Mouse (Mus musculus) layer of hippocampus, adult 9-10 months (tissue): ENCODE measurements around the gene Cc2d2a.

Source experiments
- DNase-seq: peaks from one replicate; pipeline ENCODE4 v3.0.0; 2022; ENCODE audit warnings: low spot score

Gene Cc2d2a

DNA sequence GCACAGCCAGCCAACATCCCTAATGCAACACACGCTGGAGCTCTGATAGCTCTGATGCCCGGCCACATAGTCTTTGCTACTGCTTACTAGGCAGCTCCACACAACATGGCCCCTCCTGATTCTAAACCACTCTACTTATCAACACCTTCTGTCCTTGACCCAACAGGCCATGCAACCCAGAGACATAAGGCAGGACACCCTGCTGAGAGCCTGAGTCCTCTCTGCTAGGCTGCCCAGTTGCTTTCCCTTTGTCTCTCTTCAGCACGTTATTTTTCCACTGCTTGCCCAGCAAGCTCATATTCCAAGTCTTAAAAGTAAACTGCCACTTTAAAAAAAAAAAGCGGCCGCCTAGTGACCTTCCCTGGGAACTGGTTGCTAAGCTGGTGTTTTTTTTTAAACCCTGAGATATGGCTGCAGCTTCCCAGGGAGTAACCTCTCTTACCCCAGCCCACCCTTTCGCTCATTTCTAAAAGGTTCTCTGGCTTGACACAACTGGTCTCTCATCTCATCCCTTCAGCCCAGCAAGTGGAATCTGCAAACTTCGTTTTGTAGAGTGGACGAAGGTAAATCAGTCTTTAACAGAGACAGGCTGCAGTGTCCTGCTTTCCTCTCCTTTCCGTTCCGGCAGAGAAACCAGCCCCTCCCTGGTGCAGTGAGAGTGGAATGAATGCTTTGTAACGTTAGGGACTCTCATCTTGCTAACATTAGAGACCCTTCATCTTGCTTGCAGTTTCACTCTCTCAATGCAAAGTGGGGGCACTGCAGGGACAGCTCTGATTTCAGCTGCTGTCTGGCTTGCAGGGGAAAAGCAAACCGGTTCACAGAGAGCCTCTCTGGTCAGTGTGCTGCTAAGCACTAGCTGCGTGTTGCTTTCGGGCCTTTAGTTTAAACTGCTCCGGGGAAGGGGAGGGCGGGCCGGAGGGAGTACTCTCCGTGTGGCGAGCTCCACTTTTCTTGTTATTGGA, at the start of gene Cc2d2a:
Gene Cc2d2a (plus strand): TSS at position 350 of the 965 bp plus-strand sequence.
- DNase-seq: no peak

DNA sequence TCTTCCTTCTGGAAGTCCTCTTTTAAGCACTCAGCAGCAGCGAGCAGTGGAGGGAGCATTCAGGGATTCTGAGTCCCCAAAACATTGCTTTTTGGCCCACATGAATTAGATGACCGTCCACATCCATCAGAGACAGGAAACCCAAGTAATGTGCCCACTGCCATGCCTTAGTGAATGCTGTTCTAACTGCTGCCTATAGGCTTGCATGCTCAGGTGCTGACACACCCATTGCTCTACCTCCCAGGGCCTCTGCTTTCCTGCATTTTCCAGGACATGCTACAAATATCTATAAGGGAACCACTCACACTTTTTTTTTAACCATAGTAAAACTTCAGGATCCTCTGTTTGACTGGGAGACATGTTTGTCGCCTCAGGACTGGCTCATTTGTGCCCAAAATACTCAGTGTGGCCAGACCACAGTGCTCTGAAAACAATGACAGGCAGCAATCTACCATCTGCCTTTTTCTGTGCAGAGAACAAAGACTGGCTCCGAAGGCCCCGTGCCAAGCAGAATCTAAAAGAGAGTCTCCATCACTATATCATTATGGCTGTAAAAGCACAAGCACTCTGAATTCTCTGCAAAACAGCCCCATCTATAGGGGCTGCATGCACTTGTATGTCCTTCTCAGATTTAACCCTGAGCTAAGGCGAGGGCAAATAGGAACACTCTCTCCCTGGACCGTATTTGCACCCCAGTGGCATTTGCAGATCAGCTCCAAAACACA, 40.4 kb upstream of the Cc2d2a start:
- no peak for DNase-seq

DNA sequence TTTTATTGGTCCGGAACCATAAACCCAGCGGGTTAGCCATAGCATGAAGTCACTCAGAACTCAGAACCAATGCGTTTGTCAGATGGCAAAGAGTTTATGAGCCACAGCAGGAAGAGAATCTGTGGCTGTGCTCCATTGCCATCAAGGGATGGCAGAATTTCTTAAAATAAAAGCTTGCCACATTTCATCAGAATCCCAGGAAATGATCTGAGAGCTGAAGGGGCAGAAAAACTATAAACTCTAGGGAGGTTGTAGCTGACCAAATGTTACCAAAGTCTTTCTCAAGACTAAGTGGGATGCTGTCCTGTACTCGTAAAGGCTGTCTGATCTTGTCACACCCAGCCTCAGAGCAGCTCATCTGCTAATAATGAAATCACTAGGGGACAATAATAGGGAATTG, 36.7 kb upstream of the Cc2d2a start:
- no peak for DNase-seq

DNA sequence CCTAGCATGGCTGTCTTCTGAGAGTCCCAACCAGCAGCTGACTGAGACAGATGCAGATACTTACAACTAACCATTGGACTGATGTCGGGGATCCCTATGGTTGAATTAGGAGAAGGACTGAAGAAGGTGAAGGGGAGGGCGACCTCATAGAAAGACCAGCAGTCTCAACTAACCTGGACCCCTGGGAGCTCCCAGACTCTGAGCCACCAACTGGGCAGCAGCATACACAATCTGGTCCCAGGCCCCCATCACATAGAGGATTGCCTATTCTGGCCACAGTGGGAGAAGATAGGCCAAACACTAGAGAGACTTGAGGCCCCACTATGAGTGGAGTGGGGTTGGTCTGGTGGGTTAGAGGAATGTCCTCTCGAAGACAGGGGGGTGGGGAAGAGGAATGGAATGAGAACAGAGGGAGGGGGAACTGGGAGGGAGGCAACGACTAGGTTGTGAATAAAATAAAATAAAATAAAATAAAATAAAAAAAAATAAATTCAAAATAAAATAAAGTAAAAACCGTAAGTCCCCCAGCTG, 28.0 kb upstream of the Cc2d2a start:
- DNase-seq: no peak

DNA sequence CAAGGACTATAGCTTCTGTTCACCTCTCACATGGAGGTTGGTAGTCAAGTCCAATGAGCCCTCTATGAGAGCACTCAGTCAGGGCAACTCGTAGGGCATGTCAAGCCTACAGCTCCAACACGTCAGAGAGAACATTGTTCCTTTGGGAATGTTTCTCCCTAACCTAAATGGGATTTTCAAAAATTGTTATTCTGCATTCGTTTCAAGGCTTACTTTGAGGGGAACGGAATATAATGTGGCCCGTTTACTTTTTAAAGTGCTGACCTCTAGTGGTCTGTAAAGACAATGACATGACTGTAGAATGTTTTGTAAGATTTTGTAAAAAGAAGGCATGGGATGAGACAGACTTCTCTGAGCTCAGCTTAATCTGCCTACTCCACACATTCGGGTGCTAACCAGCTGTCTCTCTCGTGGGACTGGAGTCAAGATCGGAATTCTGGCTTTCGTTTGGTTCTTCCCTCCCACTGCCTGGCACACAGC, 27.5 kb upstream of the Cc2d2a start:
- peak; percentile 43 for DNase-seq

DNA sequence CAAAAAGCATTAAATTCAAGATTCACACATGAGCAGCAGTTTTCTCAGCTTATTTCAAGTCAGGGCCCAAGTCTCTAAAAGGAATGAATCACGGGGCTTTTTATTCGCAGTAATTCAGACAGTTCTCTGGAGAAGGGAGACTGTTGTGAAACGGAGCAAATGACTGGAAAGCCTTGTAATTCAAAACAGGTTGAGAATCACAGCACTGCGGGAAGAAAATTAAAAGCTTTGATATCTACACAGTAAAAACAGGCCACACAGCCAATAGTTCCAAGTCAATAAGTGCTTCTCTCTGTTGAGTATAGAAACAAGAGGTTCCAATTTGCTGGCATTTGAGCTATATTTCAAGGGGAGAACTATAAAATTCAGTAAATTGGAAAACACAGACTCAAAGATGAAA, 17.1 kb upstream of the Cc2d2a start:
- no peak for DNase-seq

DNA sequence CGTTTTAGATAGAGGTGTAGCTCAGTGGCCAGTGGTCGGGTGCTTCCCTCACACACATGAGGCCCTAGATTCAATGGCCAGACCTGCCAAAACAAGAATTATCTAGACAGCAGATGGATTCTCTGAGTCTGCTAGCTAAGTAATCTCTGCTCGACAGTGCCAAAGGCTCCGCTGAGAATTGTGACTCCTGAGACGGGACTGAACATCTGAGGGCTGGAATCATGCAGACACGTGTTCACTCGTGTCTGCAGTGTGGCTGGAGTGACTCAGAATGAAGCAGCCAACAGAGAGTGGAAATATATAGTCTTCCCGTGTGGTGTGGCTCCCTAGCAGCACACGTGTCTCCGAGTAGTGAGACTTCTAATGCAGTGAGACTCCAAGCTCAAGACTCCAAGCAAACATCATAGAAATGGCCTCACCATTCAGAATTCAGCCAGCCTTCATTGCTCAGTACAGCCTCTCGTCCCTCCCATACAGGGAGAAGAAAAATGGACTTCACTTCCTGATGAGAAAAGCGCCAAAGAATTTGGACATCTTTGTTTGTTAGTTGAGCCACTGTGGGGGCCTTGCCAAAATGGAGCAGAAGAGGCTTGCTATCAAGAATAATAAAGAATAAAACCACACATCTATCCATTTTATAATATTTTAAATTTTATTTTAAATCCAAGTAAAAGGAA, 14.9 kb upstream of the Cc2d2a start:
- DNase-seq: no peak

DNA sequence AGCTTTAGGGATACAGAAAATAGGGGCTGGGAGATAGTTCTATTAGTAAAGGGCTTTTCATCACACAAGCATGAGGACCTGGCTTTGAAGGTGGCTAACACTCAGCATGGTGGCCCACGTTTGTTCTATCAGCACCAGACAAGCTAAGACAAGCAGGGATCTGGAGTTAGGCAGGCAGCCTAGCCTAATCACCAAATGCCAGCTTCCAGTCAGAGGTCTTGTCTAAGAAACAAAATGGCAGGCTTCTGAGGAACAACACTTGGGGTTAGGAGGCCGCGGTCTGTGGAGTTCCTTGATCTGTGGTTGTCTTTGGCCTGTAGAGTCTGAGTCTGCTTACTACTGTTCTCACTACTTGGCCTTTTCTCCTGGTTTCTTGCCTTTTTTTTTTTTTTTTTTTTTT, 648 bp upstream of the Cc2d2a start:
- no peak for DNase-seq

DNA sequence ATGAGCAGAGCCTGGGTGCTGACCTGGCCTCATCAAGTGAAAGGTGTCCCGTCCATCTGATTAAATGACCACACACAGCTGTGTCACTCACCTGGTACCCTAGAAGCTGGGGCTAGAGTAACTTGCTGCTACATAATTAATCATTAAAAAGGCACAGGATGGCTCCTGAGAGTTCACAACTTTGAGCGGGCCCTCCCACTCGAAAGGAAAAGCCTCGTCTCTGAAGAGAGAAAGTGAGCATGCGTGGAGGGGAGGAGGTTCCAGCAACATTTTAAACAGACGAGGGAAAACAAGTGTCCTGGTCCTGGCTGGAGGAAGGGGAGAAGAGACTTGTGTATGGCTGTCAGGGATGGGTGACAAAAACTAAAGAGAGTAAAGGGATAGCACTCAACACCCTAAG, 1.4 kb downstream of the Cc2d2a start:
- no peak for DNase-seq

DNA sequence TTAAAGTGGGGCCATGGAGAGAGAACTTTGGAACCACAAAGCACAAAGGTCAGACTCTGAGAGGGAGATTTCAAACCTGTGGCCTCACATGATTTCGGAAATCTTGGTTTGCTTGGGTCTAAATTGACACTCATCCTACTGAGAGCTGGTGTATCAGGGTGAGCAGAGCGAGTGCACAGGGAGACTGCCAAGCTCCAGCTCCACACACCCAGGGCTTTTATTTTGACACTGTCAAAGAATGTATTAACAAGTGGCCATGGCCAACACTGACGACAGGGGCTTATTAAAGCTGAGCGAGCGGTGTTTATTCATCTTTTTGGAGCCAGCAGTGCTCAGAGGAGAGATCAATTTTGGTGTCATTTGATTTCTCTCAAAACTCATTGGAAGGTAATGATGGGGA, 3.0 kb downstream of the Cc2d2a start:
- DNase-seq: no peak

DNA sequence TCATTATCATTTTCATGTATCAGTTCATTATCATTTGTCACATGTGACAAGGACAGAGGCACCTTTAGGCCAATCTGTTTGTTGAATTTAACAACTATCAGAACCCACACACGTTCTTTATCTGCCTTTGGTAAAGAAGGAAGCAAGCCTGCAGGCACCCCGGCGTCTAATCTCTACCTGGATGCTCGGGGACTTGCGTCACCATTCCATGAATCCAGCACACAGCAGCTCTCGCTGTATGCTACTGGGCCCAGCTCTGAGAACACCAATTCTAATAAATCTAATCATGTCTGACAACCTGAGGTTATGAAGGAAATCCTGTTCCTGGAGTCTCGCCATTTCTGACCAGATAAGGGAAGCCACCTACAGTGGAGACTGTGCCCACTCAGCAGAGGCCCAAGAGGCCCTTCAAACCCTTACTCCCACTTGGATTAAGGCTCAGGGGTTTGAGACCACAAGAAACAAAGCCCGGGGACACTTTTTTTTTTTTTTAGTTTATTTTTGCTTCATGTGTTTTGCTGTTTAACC, 7.0 kb downstream of the Cc2d2a start:
- DNase-seq: no peak

DNA sequence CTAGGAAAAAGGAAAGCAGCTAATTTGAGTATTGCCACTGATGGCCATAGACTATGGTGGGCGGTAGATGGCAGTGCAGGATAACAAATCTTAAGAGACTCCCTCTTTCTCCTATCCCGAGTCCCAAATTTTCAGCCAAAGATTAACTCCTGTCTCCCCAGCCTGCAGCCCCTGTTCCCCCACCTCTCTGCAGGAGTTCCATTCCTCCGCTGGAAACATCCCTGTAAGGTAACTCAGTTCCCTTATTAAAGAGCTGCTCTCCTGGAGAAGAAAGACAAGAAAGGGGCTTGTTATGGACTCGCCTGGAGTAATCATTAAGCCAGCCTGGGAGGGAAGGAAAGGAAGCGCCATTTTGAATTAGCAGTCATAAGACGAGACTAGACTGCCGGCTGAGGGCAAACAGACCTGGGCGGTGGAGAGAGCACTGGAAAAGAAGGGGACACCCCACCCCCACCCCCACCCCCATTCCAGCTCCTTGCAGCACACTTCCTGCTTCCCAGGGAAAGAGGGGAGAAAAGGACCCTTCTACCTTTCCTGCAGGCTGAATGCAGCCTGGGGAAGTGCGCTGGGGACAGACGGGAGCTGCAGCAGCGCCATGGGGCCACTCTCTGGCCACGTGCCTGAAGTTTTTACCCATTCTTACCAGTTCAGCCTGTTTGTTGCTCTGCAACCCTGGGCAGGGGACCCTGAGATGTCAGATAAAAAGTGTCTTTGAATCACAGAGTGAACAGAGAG, 10.2 kb downstream of the Cc2d2a start:
- peak; percentile 79 for DNase-seq

DNA sequence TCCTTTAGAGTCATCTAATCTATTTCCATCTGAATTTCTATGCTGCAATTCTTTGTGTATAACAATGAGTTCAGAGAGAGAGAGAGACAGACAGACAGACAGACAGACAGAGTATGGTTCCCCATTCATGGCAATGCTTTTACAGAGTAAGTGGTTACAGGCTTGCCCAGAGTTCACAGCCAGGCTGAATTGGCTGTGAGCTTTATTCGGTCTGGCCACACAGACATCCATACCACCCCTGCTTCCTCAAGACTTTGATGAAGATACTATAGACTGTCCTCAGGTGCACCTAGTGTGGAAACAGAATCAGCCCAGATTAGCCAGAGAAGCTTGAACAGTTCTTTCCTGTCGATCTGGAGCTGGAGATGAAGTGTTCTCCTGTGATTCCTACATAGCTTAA, 10.9 kb downstream of the Cc2d2a start:
- no peak for DNase-seq

DNA sequence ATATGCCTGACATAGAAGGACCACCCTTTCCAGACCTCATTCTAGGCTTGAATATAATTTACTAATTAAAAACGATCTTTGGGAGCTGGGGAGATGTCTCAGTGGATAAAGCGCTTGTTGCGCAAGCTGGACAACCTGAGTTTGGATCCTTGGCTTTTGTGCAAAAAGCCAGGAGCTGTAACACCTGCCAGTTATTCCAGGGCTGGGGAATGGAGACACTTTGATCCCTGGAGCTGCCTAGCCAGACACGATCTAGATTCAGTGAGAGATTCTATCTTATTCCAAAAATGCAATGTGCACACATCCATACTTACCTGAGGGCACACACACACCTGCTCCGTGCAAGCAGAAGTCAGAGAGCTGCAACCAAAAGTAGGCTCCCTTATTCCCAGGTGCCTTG, 23.3 kb downstream of the Cc2d2a start:
- no peak for DNase-seq

DNA sequence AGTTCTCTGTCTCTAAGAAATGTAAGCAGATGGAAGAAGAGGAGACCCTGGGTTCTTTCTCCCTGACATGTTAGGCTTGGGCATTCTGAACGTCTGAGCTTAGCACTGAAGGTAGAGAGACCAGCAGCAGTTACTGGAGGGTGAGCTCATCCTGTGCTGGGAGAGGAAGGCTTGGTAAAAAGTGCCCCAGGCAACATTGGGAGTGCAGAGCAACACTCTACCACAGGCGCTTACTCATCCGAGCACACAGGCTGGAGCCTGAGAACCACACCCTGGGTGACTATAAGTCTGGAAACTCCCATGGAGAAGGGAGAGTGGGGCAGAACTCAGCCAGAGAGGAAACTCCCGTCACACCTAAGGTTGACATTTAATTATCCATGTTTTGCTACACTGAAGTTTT, 30.3 kb downstream of the Cc2d2a start:
- DNase-seq: no peak

DNA sequence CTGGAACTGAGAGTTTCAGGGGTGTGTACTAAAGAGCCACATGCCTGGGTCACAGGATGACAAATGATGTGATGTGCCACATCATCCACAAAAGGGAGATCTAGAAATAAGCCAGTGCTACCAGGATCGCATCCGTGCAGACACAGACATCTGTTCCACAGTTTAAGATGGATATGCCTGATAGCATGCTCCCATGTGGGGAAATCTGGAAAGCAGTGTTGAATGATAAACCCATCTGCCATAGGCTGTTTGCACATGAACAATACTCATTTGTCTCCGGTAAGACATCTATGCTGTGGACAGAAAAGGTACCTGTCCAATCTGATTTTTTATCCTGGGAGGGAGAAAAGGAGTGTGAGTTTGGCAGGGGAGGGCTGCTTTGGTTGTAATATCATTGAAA, 35.0 kb downstream of the Cc2d2a start:
- no peak for DNase-seq

DNA sequence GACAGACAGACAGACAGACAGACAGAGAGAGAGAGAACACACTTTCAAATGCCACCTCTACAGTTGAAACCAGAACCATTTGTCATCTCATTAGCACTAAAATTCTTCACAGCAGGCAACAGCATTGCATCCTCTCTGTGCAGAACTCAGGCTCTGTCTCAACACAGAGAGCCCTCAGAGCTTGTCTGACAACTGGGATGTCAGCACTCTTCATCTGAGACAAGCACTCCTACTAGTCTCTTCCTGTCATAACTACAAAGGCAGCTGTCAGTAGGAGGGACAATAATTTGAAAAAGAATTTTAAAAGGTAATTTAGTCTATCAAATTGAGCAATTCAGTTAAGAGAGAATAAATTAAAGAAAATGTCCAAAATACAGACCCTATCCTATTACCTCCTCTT, 37.1 kb downstream of the Cc2d2a start:
- no peak for DNase-seq

DNA sequence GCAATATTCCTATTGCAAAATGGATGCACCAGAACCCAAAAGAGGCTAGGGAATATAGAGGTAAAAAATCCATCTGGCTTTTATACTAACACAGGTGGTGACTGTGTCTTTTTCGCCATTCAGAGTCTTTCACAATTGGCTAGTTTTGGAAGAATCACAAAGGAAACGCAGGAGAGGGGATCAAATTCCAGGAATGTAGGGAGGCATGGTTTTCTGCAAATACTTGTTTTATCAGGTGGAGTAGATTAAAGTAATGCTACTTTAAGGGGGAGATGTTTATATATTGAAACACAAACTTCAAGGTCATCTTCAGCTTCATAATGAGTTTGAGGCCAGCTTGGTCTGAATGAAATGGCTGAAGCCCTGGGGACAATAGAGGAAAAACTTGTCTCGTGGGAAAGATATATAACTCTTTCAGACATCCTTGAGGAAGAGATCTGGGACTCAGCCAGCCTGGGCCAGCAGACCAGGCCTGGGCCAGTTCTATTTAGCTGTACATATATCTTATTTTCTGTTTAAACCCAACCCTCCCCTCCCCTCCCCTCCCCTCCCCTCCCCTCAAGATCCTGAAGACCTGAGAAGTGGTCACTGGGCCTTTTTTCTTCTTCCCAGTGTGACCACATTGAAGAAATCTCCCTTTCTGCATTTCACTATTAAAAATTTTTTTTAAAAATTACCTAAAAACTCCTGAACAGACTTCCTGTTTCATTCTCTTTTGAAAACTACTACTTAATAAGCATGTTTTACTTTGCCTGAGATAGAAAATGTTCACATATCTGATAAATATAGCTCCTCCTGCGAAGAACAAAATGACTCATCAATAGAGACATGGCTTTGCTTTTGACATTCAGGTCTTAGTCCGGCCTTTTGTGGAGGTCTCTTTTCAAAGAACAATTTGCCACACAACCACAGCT, 59.6 kb downstream of the Cc2d2a start:
- no peak for DNase-seq

DNA sequence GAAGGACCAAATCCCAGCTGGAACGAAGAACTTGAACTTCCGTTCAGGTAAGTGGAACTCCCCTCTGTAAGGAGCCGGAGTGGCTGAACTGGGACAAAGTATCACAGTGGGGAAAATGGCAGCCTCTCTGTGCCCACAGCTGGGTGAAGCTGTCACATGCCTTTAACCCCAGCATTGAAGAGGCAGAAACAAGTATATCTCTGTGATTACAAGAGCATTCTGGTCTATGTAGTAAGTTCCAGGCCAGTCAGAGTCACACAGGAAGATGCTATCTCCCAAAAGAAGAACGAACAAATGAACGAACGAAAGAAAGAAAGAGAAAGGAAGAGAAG, 60.3 kb downstream of the Cc2d2a start:
- DNase-seq: no peak

DNA sequence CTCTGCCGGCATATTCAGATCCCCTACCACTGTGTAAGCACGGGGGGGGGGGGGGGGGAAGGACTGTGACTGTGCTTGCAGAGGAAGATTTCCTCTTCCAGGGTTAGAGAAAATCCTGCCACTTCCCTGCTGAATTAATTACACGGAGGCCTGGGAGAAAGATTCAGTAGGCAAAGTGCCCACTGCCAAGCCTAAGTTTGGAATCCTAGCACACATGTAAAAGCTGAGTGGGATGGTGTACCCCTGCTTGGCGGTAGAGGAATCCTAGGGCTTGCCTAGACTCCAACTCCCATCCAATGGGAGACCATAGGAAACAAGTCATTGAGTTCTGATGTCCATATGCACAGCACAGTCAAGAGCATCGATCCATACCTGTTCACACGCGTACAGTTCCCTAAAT, 61.7 kb downstream of the Cc2d2a start:
- no peak for DNase-seq
